Mouse (Mus musculus) CD4-positive, CD25-positive, alpha-beta regulatory T cell, adult 2 months (primary cell): ENCODE data around the gene Zfhx3.
A peak's percentile ranks its signal among the peaks of the same experiment; 100 is the strongest.
"Not testable (repeated sequence)": the region's sequence is repeated elsewhere in the genome, so short reads cannot be mapped to it uniquely, and the experiment has no call there.

Source experiments
- DNase-seq: peaks from one replicate; pipeline ENCODE4 v3.0.0-alpha.2; 2012; ENCODE audit warnings: low read depth, low spot score

The Zfhx3 gene

DNA sequence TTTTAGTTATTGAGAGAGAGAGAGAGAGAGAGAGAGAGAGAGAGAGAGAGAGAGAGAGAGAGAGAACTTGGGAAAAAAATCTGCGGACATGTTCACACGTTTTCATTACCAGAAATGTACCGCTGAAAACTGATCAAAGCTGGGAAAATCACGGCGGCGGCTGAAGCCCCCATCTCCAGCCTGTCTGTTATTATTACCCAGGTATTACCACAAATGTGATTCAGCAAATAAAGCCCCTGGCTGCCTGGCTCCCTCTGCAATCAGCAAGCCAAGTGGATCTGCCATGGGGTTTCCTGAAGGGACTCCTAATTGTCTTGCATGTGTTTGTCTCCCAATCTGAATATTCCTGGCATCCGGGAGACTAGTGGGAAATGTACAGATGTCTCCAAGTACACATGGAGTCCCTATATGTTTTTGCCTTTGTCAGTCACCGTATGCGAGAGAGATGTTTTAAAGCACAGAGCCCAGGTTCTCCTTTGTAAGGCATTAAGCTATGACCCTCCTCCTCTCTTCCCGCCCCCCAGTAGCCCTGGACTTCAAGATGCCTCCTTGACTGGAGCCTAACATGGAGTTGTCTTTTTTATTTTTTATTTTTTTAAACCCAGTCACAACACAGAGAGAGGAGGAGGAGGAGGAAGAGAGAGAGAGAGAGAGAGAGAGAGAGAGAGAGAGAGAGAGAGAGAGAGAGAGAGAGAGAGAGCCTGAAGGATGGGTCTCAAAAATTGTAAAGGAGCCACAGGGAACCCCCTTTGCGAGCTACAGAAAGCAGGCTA lies at the start of gene Zfhx3:
Gene Zfhx3, plus strand, starts transcription at position 723 of the 773 bp plus-strand sequence.
- no peak for DNase-seq

DNA sequence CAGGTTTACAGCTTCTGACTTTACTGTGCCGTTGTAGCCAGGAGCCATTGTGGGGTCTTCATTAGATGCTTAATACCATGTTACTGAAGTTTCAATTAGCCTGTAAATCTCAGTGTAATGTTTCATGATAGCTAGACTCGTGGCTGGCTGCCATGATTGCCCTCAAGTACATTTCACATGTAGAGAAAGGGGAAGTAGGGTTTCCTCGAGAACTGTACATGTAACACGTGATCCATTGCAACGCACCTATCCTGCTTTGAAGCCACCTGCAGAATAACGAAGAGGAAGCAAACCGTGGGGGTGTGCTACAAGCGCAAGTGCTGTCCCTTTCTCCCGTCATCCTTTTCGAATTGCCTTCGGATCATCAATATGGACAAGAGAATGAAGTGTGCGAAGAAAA lies 23.5 kb upstream of the Zfhx3 start:
- DNase-seq, result no peak

DNA sequence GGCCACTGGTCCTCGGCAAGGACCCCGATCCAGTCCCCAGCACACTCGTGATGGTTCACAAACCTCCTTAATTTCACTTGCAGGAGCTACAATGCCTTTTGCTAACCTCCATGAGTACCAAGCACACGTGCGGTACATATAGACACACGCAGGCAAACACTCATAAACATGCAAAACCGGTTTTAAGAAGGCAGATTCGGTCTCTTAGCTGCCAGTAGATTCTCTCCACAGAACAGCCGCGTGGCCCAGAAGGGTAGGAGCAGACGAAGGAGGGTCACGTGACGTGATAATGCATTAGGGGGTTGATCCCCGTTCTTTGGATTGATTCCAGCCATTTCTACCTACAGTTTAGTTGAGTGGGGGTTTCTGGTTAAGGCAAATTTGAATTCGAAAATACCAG lies 16.3 kb upstream of the Zfhx3 start:
- no peak for DNase-seq

DNA sequence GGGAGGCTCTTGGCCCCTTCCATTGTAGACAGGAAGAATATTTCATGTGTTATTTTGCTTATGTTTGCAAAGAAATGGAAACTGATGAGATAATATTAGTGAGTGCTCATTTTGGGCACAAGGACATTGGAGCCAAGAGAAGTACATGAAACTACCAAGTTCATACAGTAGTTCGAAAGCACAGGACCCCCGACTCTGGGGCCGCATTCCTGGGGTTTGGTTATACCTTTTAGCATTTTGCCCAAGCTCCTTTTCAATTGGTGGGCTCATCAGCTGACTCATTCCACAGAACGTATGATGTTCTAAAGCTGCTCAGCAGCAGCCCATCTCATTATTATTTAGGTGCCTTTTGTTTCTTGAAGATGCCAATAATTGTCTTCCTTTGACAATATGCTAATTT lies 5.7 kb upstream of the Zfhx3 start:
- no peak for DNase-seq

DNA sequence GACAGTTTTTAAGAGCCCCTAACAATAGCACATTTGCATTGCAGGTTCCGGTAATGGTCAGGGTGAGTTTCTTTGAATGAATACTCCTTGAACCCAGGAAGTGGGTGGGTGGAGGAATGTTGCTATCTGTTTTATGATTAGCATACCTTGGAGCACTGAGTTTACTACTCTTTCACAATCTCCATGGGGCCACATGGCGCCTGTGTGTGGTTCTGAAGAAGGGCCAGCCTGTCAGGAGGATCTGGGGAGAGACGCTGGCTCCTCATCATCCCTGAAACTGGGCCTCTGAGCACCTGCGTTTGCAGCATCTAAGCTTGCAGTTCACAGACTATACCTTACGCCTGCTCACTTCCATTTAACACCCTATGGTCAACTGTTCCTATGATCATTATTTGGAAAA lies 4.2 kb upstream of the Zfhx3 start:
- DNase-seq, result not testable (repeated sequence)

DNA sequence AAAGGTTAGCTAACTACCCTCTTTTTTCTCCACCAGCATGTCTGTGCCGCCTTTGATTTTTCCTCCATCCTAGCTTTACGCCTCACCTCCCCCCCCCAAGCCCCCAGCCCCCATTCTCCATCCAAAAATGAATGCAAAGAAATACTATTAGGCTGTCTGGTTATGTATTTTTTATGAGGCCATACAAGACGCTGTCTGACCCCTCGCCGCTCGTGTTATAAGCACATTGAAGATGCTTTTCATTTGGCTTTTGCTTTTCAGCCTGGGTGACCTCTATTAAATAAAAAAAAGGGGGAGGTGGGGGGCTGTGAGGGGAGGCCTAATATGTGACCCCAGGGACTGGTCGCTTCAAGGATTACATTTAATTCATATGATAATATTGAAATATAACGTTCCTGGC lies 2.3 kb upstream of the Zfhx3 start:
- DNase-seq, result no peak

DNA sequence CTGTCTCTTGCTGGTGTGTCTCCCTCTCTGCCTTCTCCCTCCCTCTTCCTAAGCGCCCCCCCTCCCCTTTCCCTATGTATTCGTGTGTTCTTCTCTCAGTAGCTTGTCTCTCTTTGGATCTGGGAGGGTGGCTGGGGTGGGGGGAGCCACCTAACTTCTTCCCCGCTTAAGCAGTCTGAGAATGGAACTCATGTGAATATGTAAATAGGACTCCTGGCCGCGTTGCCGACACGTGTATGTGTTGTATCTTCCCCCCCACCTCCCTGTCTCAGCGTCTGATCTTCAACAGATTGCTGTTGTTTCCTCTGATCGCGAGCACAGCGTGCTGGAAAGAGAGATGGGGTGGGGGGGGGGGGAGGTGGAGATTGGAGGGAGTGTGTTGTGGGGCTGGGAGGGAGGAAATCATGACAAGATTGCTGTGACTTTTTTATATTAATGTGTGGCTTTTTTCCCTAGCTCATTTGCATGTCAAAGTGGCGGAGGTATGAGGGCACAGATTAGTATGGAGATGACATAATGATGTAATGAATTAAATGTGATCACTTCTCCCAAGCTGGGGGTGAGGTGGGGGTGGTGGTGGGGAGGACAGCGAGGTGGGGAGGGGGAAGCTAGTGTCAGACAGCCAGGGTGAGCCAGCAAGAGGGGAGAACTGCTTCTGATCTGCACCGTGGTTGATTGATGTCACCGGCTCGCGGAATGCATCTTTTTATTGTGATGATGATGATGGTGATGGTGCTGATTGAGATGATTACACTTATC lies 487 bp downstream of the Zfhx3 start:
- DNase-seq, result peak; percentile 1

DNA sequence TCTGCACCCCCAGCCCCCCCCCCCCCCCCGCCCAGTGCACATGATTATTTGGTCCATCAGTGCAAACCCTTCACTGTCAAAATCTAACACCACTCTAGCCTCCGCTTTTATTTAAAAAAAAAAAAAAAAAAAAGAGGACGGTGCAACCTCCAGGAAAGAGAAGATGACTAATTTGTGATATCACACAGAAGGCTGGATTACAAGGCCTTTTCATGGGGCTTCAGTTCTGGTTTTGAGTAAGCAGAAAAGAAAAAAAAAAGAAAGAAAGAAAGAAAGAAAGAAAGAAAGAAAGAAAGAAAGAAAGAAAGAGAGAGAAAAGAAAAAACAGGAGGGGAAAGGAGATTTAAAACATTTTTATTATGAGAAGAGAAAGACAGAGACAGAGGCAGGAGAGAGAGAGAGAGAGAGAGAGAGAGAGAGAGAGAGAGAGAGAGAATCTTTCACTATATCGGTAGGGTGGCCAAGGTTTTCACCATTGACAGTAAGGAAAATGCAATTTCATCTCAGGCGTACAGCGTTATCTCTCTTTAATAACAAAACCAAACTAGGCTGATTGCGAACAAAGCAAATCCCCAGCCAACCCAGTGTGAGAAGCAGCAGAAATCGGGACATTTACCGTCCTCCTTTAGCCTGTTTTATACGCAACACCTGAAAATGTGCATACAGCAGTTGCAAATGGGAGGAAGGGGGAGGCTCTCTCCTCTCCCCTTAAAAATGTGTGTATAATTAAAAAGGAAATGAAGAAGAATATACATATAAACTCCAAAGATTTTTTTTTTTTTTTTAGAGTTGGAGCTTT lies 1.3 kb downstream of the Zfhx3 start:
- DNase-seq, result no peak

DNA sequence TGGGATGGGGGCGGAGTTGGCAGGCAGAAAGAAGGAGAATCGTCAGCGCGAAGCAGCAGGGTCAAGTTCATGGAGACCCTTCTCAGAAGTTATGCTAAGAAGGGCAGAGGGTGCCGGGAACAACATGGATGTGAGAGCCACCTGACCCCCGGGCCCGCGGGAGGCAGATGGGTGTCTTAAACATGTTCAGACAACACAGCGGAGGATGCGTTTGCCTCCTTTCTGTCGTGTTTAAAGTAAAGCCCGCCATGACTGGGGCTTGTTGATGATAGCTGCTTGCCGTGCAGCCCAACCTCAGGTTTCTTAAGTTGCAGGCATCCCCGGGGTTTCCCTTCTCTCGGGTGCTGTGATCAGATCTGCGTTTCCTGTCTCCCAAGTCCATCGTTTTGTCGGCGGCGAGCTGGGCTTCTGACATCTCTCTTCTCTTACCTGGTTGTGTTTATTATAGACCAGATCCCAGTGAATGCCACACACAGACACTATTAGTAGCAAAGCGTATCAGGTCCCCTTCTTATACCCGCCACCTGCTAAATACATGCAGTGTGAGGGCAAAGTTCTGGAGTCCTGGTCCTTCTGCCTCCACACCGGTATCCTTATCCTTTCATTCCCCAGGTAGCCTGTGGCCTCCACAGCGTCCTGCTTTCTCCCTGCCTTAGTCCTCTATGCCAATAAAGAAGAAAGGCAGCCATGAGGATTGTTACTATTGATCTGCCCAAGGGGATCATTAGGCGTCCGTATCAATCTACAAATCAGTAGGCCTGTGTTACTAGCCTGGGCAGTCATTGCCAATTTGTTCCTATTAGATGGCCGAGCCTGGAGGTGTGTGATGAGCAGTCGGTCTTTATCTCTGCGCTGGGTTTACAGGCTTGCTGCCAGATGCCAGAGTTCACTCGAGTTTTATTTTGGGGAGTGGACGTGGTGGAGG lies 2.5 kb downstream of the Zfhx3 start:
- no peak for DNase-seq

DNA sequence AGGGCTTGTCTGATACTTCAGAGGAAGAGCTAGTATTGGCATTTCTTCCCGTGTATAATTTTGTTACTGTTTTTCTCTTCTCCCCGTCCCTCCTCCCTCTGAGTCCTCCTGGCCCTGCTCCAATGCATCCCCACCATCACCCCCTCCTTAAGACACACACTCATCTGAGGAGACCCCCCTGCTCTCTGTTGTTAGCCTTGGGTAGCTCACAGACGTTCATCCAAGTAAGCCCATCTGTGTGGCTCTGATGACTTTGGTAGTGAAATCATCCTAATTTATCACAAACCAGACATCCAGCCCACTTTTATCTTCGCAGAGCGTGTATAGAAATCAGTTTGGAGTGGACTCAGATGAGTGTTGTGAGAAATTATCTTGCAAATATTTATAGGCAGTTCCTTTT lies 4.4 kb downstream of the Zfhx3 start:
- no peak for DNase-seq

DNA sequence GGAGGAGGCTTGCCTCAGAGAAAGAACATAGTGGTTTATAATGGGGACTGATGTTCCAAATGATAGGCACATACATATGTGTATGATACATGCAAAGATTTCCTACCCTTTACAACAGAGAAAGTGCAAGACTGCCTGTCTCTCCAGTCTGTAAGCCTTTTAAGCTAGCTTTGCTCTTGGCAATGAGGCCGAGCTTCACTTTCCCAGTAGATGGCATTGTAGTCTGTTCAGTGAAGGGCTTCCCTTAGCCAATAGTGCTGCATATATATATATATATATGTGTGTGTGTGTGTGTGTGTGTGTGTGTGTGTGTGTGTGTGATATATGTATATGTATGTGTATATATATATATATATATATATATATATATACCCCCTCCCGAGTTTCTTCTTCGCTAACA lies 13.4 kb downstream of the Zfhx3 start:
- no peak for DNase-seq

DNA sequence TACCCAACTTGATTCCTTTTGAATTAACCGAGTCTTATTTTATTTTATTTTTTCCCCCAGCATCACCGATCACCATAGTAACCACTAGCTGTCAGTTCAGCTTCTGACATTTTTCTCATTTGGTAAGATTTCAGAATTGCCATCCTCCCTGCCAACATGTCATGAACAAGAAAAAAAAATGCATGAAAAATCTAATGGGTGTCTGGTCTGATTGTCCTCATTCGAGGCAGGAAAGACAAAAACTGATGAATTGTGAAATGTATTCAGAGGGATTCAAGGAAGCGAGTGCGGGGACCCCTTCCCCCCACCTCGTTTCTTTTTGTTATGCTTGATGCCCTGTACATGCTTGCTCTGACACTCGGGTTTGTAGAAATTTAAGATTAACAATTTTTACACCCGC lies 15.1 kb downstream of the Zfhx3 start:
- no peak for DNase-seq

DNA sequence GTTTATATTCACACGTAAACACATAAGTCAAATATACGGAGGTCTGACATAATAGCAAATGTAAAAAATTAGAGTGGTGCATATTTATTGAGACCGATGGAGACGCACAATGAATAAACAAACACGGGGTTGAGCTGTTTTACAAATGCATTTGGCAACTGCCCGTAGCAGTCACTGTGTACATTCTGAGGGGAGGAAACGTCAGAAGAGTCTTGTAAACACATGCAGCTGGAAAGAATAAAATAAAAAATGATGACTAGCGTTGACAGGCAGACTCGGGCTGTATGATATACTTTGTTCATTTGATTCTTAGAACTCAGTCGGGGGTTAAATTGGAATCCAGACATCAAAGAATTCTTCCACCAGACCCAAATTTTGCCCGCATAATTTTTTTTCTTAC lies 18.0 kb downstream of the Zfhx3 start:
- DNase-seq, result no peak

DNA sequence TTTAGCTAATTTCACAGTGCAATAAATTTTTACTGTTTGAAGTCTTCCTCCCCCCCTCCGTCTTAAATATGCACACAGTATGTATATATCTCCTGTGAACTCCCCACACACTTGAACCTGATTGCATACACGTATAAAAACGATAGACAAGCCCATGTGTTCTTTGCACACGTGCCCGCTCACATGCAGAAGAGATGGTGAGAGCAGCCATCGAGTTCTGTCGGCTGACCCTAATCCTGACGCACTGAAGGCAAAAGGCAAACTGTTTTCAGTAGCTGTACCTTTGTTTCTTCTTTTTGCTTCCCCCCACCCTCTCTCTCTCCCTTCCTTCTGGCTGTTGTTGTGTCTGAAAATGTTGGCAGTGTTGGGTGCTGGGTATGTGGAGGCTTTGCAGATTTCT lies 18.4 kb downstream of the Zfhx3 start:
- no peak for DNase-seq

DNA sequence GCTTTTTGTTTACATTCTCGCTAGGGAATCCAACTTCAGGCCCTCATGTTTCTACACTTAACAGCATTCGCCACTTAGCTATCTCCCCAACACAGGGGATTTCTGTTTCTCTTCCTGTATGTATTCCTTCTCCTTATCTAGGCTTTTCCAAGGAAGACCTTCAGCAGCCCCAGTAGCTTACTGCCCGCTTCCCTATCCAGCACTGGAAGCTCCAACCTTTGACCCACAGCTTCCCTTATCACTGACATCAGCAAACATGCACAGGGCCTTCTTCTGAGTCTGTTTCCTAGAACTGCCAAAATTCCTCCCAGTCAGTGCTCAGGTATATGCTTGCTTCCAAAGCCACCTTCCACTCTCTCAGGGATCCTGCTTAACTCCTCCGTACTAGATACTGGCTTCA lies 29.8 kb downstream of the Zfhx3 start:
- no peak for DNase-seq

DNA sequence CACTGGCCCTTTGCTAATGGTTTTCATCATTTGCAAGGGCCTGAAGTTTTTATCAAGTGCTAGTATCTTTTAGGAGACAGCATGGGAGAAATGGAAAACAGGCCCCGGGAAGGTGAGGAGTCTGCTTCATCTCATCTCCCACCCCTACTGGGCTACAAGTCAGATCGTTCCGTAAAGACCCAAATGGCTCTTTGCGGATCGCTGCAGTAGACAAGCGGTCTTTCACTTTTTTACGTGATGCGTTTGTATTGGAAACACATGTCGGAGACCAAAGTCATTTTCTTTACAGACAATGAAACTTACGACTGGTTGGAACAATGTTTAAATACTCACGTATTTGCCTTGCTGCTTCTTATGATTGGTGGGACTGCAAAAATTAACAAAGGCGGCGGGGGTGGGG lies 32.0 kb downstream of the Zfhx3 start:
- DNase-seq, result no peak

DNA sequence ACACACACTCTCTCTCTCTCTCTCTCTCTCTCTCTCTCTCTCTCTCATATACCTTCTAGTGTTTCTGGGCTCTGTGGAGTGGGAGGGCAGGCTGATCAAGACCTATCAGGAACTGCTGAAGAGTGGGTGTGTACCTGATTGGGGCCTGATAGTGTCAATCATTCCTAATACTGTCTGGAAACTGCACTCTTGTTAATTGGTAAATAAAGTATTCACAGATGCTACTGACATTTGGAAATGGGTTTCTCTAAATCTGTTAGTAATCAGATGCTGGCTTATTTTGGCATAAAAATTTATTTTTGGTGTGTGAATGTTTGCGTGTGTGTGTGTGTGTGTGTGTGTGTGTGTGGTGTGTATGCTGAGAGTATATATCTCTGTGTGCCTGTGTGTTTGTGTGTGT lies 35.8 kb downstream of the Zfhx3 start:
- DNase-seq, result no peak

DNA sequence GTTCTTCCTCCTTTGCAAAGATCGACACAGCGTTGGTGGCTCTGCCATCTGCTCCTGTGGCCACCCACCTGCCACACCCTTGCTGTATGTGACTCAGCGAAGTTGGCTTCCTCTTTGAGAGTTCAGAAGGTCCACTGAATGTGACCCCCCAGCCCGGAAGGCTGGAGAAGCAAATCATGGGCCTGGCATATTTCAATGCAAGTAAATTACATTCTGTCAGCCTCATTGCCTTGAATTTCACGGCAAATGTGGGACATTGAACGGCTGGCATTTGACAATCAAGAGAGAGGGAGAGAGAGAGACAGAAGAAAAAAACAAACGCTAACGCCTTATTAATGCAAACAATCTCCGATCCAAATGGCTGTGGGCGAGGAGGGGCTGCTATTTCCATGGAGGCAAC lies 38.2 kb downstream of the Zfhx3 start:
- no peak for DNase-seq

DNA sequence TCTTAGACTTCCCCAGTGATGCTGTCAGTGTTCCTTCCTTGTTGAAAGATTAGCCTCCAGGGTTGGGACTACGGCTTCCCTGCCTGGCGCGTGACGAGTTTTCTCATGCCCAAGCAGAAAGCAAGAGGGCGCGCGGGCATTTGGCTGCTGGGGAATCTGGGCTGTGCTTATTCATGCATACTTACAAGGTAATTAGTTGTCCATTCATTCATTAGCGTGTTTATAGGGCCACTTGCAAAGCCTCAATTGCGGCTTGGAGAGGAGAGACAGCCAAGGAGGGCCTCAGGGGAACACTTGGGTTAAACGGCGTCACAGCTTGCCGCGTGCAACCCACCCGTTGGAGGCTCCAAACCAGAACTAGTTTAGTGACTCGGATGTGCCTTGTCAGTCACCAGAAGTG lies 44.2 kb downstream of the Zfhx3 start:
- DNase-seq, result no peak

DNA sequence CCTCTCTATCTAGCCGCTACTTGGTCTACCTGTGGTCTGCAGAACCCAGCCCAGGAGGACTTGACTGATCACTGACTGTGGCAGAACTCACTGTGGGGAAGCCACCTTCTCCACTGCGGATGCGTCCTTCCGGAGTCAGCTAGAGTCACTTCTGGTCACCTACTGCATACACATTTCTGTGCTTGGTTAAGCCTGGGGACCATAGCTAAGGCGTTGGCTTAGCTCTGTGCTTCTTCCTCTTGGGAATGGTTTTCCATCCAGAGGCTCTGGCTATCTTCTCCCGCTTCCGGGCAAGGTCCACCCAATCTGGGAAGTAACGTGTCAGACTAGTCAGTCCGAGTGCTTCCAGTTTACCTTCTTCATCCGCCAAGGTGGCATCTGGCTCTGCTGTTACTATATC lies 56.4 kb downstream of the Zfhx3 start:
- DNase-seq, result no peak

DNA sequence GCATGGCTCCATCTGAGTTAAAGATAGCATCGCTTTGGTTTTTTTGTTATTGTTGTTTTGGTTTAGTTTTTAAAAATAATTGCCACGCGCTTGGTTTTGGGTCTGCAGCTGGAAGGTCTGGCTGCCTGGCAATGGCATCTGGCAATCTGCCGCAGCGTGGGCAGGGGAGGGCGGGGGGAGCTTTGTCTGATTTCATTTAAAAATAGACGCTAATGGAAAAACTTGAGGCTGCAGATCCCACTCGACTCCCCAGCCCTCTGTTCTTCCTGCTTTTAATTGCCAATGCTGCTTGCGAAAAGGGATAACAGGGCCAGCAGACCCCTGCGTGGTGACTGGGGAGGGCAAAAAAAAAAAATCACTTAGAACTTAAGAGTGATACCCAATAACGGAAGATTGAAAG lies 69.1 kb downstream of the Zfhx3 start:
- DNase-seq, result no peak
